Mouse (Mus musculus) layer of hippocampus, adult 11-12 months (tissue): ENCODE data around the gene St3gal6.
"Not testable (repeated sequence)": the region's sequence is repeated elsewhere in the genome, so short reads cannot be mapped to it uniquely, and the experiment has no call there.

Experiments
- DNase-seq: peaks from one replicate; pipeline ENCODE4 v3.0.0; 2022; ENCODE audit warnings: low spot score

Gene St3gal6

GRCm38 (mm10) chr16:58476363-58476762, 47.7 kb downstream of the St3gal6 start:
- DNase-seq, result no peak

DNA sequence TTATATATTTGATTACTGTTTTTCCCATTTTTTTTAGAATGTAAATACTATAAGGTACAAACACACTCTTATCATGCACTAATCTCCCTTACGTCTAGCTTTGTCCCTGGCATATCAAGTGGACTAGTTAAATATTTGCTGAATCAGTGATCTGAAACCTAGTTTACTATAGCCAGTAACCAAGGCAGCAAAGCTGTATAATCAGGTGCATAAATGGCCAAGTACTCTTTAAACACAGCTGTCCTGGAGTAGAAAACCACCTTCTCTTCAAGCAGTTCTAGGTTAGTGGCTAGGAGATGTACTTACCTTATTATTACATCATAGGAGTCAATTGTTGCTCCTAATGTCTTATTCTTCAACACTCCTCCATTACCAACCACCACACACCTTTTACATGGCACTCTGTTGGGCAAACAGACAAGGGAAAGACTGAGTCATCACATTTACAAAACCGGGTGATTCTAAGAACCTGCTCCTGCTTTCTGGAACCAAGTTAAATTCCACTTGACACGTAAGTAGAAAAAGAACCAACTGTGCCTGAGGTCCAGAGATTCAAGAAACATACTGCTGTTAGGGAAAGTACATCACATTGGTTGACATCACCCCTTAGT, 48.4 kb downstream of the St3gal6 start:
- DNase-seq, result no peak

- DNase-seq, result no peak
These were observed 49.2 kb downstream of the St3gal6 start for GRCm38 (mm10) chr16:58474875-58475274.

DNA sequence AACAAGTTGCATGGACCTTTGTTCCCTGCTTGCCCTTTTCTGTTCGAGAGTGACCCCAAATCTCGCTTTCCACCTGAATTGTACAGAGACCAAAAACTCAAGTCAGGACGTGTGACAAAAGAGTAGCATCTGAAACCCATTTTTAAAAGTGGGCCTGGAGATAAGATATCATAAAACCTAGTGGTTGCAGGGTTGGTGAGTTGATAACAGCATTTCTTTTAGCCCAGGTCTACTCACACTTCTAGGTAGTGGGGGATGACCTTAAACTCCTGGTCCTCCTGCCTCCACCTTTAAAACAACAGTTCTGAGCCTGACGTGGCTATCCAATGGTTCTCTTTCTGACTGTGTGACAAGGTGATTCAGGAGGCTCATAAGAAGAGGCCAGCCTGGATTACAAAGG, 53.2 kb downstream of the St3gal6 start:
- DNase-seq, result no peak

- DNase-seq, result no peak
These were observed 54.0 kb downstream of the St3gal6 start for GRCm38 (mm10) chr16:58470061-58470460.

DNA sequence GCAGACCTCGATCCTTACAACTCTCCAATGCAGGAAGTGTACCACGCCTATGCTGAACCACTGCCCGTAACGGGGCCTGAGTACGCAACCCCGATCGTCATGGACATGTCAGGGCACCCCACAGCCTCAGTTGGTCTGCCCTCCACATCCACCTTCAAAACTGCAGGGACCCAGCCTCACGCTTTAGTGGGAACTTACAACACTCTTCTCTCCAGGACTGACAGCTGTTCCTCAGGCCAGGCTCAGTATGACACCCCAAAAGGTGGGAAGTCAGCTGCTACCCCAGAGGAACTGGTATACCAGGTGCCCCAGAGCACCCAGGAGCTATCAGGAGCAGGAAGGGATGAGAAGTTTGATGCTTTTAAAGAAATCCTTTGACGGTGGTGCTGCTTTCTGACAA, 58.6 kb downstream of the St3gal6 start:
- DNase-seq, result no peak

- DNase-seq, result no peak
These were observed 60.0 kb downstream of the St3gal6 start for GRCm38 (mm10) chr16:58464051-58464450.

- no peak for DNase-seq
These were observed 61.5 kb downstream of the St3gal6 start for GRCm38 (mm10) chr16:58462519-58462918.

DNA sequence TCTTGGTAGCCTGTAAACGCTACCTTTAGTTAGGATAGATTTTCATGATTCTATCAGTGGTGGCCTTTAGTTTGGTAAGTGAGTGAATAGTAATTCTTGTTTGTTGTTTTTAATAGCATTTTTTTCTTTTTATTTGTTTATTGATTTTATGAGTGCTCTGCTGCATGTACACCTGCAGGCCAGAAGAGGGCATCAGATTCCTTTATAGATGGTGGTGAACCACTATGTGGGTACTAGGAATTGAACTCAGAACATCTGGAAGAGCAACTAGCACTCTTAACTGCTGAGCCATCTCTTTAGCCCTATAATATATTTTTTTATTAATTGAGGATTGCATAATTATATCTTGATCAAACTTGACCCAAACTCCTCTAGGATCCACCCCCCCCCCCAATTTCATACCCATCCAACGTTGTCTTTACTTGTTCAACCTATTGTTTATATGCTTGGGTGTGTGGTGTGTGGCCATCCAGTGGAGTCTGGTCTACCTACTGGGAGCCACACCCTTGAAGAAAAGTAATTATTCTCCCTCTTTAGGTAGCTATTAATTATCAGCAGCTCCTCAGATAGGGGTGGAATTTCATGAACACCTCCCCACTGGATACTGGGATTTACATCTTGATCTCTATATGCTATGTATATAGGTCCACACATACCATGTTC, 62.1 kb downstream of the St3gal6 start:
- DNase-seq, result no peak

DNA sequence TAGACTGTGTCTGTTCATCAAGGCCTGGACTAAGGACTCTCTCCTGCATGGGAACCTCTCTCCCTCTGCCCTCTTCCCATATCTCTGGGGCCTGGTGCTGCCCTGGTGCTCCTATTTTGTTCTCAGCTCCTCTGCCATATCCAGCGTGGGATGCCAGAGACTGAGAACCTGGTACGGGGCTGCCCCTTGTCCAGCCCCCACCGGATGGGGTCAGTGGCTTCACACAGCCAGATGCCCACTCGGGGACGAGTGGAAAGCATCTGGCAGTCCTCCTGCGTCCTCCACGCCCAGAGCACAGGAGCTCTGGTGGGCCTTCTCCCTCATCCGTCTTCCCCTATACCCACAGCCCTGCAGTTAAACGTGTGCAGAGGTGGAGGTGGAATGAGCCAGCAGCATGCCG, 63.7 kb downstream of the St3gal6 start:
- no peak for DNase-seq

GRCm38 (mm10) chr16:58459966-58460365, 64.1 kb downstream of the St3gal6 start:
- DNase-seq, result not testable (repeated sequence)

- DNase-seq, result no peak
These were observed 67.1 kb downstream of the St3gal6 start for GRCm38 (mm10) chr16:58456991-58457390.

GRCm38 (mm10) chr16:58456445-58456844, 67.6 kb downstream of the St3gal6 start:
- DNase-seq, result no peak

- DNase-seq, result no peak
These were observed 68.9 kb downstream of the St3gal6 start for GRCm38 (mm10) chr16:58455118-58455517.

DNA sequence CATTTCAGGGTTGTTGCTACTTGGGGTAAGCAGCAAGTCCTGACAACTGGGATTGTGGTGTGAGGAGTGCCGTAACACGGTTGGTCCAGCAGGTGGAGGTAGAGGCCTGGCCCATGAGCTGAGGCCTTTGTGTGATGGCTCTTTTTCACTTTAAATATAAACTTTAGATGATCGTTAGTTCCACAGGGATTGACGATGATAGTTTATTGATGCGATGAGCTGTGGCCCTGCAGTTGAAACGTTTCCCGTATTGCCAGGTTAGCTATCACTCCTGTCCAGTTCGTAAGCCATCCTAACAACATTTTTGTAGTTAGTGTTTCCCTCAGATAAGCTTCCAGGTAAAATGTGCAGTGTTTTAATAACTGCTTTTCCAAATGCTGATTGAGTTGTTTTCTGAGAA, 69.4 kb downstream of the St3gal6 start:
- peak; percentile 62 for DNase-seq

DNA sequence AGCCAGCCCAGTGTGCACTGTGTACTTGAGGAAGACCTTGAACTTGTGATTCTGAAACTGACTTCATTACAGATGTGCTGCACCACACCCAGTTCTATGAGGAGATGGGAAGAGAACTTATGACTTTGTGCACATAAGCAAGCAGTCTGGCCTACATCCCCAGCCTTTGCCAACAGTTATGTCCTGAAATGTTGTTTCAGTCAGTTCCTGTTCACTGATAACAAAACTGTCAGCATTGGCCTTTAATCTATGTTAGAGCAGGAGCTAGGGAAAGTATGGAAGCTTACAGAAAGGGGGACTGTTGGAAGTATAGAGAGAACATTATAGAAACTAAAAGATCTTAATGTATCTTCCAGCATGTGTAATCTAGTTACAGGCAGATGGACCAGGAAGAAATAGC, 70.2 kb downstream of the St3gal6 start:
- DNase-seq, result no peak

DNA sequence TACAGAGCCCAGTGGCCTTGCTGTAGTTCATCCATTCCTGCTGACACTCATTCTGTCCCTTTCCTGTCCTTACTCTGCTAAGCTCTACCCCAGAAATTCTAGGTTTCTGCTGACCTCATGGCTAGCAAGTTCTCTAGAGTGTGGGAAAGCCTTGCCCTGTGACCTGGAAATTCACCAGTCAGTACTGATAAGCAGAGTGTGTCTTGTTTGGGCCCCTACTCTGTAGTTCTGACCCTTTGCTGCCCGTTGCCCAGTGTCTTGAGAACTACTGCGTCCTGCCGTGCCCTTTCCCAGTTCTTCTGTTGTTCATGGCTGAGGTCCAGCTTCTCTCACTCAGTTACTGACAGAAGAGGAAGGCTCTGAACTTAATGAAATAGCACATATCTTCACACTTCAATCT, 70.9 kb downstream of the St3gal6 start:
- DNase-seq, result no peak

- DNase-seq, result no peak
These were observed 72.4 kb downstream of the St3gal6 start for GRCm38 (mm10) chr16:58451647-58452046.

DNA sequence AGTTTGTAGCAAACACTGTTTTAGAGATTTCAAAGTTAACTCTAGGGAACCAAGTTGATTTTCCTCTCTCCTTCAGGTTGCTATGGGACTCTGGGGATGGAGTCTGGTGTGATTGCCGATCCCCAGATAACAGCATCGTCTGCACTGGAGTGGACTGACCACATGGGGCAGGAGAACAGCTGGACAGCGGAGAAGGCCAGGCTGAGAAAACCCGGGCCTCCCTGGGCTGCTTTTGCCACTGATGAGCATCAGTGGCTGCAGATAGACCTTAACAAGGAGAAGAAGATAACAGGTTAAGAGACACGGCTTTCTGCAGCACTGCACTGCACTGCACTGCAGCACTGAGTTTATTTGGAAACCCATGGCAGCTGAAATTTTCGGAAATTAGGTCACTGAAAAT, 73.4 kb downstream of the St3gal6 start:
- no peak for DNase-seq

- no peak for DNase-seq
These were observed 75.0 kb downstream of the St3gal6 start for GRCm38 (mm10) chr16:58449073-58449472.

- no peak for DNase-seq
These were observed 77.5 kb downstream of the St3gal6 start for GRCm38 (mm10) chr16:58446281-58447259.

DNA sequence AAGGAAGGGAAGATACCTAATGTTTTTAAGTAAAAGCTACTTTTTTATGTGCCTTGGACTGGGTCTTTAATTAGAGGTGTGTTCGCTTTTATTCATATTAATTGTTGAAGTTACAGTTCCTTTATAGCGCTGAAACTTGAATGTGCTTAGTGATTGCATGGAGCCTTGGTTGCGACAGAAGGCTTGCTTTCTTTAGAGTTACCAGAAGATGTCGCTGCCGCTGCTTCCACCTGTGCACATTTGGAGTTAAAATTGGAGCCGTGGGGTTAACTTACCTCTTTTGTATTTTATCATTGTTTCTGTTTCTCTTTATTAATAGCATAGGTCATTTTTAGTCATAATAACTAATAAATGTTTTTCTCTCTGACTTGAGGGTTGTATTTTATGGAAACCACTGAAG, 79.3 kb downstream of the St3gal6 start:
- no peak for DNase-seq

GRCm38 (mm10) chr16:58432384-58432783, 91.7 kb downstream of the St3gal6 start:
- DNase-seq, result no peak
